Mouse (Mus musculus): ENCODE measurements around the gene Eps8l2.

DNA sequence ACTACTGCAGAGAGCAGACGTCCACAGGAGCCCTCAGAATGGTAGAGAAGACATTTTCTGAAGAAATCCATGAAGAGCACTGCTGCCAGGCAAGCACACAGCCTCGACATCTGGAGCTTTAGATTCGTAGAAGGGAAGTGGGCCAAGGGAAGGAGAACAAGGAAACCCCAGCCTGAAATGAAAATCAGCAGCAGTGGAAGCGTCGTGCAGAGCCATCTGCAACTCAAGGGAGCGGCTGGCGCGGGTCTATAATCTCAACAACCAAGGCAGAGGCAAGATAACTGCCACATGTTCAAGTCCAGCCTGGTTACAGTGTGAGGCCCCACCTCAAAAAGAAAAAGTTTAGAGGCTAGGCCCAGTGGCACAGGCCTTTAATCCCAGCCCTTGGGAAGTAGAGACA, 23.6 kb upstream of the Eps8l2 start:
- no peak for TF ChIP-seq POLR2A (IDR thresholded peaks at IDR 0.05; ENCODE audit: insufficient read depth, low read length)
- TF ChIP-seq CTCF (IDR thresholded peaks at IDR 0.05; ENCODE audit: low read depth, low read length): no peak
